Mouse (Mus musculus) left cerebral cortex, adult 11 months (tissue): Measurements from ENCODE around the gene Tet3.

Experiments
- DNase-seq: peaks from one replicate; pipeline ENCODE4 v3.0.0; 2022; ENCODE audit warnings: low spot score

Gene Tet3

GRCm38 (mm10) chr6:83478217-83478616 is 19.3 kb upstream of the Tet3 start:
- DNase-seq = no peak

- no peak for DNase-seq
These were observed 16.5 kb upstream of the Tet3 start for GRCm38 (mm10) chr6:83475431-83475830.

GRCm38 (mm10) chr6:83473240-83473639 is 14.4 kb upstream of the Tet3 start:
- DNase-seq = no peak

GRCm38 (mm10) chr6:83471739-83472138 is 12.9 kb upstream of the Tet3 start:
- no peak for DNase-seq

- no peak for DNase-seq
These were observed 5.1 kb upstream of the Tet3 start for GRCm38 (mm10) chr6:83464011-83464410.

GRCm38 (mm10) chr6:83456984-83457810 is 1.7 kb downstream of the Tet3 start:
- no peak for DNase-seq

- DNase-seq = no peak
These were observed 2.5 kb downstream of the Tet3 start for GRCm38 (mm10) chr6:83456131-83456983.

GRCm38 (mm10) chr6:83455328-83456130 is 3.4 kb downstream of the Tet3 start:
- no peak for DNase-seq

GRCm38 (mm10) chr6:83453706-83454105 is 5.2 kb downstream of the Tet3 start:
- no peak for DNase-seq

- no peak for DNase-seq
These were observed 8.2 kb downstream of the Tet3 start for GRCm38 (mm10) chr6:83450451-83451303.

- no peak for DNase-seq
These were observed 9.4 kb downstream of the Tet3 start for GRCm38 (mm10) chr6:83449440-83449839.

GRCm38 (mm10) chr6:83448911-83449310 is 10.0 kb downstream of the Tet3 start:
- DNase-seq = no peak

GRCm38 (mm10) chr6:83447031-83447430 is 11.9 kb downstream of the Tet3 start:
- DNase-seq = no peak

GRCm38 (mm10) chr6:83445796-83446195 is 13.1 kb downstream of the Tet3 start:
- DNase-seq = no peak

- peak; percentile 47 for DNase-seq
These were observed 15.2 kb downstream of the Tet3 start for GRCm38 (mm10) chr6:83443441-83444340.

GRCm38 (mm10) chr6:83442639-83443038 is 16.2 kb downstream of the Tet3 start:
- DNase-seq = no peak

GRCm38 (mm10) chr6:83441259-83442061 is 17.4 kb downstream of the Tet3 start:
- DNase-seq = peak; percentile 85

GRCm38 (mm10) chr6:83440510-83441258 is 18.2 kb downstream of the Tet3 start:
- DNase-seq = peak; percentile 83

GRCm38 (mm10) chr6:83440197-83440509 is 18.7 kb downstream of the Tet3 start:
- DNase-seq = no peak
